Mouse (Mus musculus): ENCODE data around the gene Spats2l. TPM values are rescaled to one million over a fixed set of nuclear protein-coding genes. Genes with fewer than 3 reads are reported as not detected.

The Spats2l gene
- polyA plus RNA-seq (2015; fragmentation: Nextera tagmentation; extraction: Ambion mirVana) = 69.5 and 70.6 TPM in 2 replicates

DNA sequence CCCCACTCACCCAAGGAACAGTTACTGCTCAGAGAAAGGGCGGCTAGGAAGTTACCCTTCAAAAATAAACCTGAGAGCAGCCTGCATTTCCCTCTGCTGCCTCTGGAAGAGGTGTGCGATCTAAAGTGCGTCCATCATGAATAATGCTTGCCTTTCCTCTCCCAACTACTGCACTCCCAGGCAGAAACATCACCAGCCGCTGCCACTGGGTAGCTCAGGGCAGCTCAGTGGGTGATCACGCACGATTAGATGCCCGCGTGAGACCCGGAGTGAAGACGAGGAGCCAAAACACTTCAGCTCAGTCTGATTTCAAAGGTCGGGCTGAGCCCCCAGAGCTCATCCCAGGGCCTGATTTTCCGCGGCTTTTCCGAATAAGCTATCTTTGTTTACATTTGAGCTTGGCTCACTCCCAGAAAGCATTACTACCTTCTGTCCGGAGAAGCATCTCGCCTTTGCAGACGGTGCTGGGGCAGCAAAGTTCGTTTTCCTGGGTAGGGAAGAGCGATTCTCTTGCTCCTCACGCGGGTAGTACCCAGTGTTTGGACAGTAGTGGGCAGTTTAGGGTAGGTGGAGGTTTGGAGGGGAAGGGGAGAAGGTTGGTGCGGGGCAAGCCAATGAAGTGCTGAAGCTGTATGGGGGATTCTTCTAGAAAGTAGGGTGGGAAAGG, at the start of gene Spats2l:
TSS of gene Spats2l (plus strand) at position 162 of the 667 bp plus-strand sequence.
- H3K4me2 ChIP-seq (ENCODE audit: low read length) = peak within 1 kb of the TSS; percentile 80
- H3K27ac ChIP-seq = peak within 1 kb of the TSS; percentile 96
- peak; percentile 58 for ATAC-seq (replicated peaks; ENCODE audit: low FRiP score, low read depth)
- H3K9me3 ChIP-seq (replicated peaks; ENCODE audit: low read length) = no peaks in the 10 kb centered on the region
- peak; percentile 86 for DNase-seq (ENCODE audit: low spot score)
- H3K4me3 ChIP-seq (replicated peaks; ENCODE audit: low read depth, low read length) = peak within 1 kb of the TSS; percentile 94
- TF ChIP-seq CTCF (IDR thresholded peaks at IDR 0.05; ENCODE audit: low read depth) = peak; percentile 53; the same call in 1 of the 2 replicates
- H3K9ac ChIP-seq (ENCODE audit: low read depth, low read length) = peak within 1 kb of the TSS; percentile 95
- no peaks in the 10 kb centered on the region for H3K36me3 ChIP-seq (ENCODE audit: insufficient read depth, low read length)
- whole genome bisulfite sequencing = under 1% methylated on average over 22 of the region's 22 CpGs
- H3K27me3 ChIP-seq (ENCODE audit: insufficient read depth, low read length) = no peaks in the 10 kb centered on the region
- no peaks in the 10 kb centered on the region for H3K4me1 ChIP-seq (replicated peaks; ENCODE audit: insufficient read depth, low read length)

DNA sequence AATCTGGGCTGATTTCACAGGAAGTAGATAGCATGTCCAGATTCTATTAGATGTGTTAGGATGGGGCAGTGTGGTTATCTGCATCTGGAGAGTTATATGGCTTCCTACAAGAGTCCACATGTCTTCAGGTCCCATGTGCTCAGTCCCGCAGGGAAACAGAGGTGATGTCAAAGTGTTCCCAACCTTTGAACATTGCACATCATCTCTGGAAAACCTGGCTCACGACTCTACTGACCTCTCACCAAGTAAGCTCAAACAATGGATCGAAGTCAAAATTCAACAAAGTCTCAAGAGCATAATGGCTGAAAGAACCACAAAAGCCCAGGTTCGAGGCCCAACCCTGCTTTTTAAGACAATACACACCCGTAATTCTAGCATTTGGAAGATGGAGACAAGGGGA, 48.7 kb upstream of the Spats2l start:
- no peak for TF ChIP-seq CTCF (IDR thresholded peaks at IDR 0.05; ENCODE audit: low read depth)
- Histone ChIP-seq H3K27me3 (ENCODE audit: insufficient read depth, low read length) (no peaks in the 10 kb centered on the region), H3K4me3 (replicated peaks; ENCODE audit: low read depth, low read length) (no peak overlapping the region), H3K36me3 (ENCODE audit: insufficient read depth, low read length) (no peaks in the 10 kb centered on the region), H3K4me1 (replicated peaks; ENCODE audit: insufficient read depth, low read length) (no peaks in the 10 kb centered on the region), H3K4me2 (ENCODE audit: low read length) (no peak overlapping the region), H3K27ac (no peak overlapping the region), H3K9me3 (replicated peaks; ENCODE audit: low read length) (no peaks in the 10 kb centered on the region), H3K9ac (ENCODE audit: low read depth, low read length) (no peak overlapping the region)
- ATAC-seq (replicated peaks; ENCODE audit: low FRiP score, low read depth) = no peak
- DNase-seq (ENCODE audit: low spot score) = no peak
- 91% methylated on average over 5 of the region's 5 CpGs for WGBS

DNA sequence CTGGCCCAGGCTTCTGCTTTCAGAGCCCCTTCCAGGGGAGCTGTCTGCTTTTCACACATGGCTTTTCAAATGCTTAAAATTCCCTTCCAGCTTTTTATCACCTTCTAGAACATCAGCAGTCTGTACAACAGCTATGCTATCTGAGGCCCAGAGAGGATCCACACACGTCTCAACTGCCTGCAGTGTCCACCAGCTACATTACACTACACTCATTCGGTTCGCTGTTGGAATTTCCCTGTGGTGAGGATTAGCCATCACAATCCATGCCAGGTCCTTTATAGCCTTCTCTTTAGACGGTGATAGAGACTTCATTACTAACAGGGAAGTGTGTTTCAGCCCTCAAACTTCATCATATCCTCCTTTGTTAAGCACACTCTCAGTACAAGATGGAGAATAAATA, 38.1 kb upstream of the Spats2l start:
- H3K4me1 ChIP-seq (replicated peaks; ENCODE audit: insufficient read depth, low read length) = no peaks in the 10 kb centered on the region
- 0 out of 2 replicates have a peak overlapping the region, but pooled peaks have one; percentile 19 for H3K9ac ChIP-seq (ENCODE audit: low read depth, low read length)
- 64% methylated on average over 4 of the region's 4 CpGs for WGBS
- H3K4me3 ChIP-seq (replicated peaks; ENCODE audit: low read depth, low read length) = no peak overlapping the region
- no peaks in the 10 kb centered on the region for H3K9me3 ChIP-seq (replicated peaks; ENCODE audit: low read length)
- DNase-seq (ENCODE audit: low spot score) (no peak), ATAC-seq (replicated peaks; ENCODE audit: low FRiP score, low read depth) (no peak)
- H3K27ac ChIP-seq = no peak overlapping the region
- H3K27me3 ChIP-seq (ENCODE audit: insufficient read depth, low read length) = no peaks in the 10 kb centered on the region
- H3K36me3 ChIP-seq (ENCODE audit: insufficient read depth, low read length) = no peaks in the 10 kb centered on the region
- TF ChIP-seq CTCF (IDR thresholded peaks at IDR 0.05; ENCODE audit: low read depth) = no peak
- no peak overlapping the region for H3K4me2 ChIP-seq (ENCODE audit: low read length)

DNA sequence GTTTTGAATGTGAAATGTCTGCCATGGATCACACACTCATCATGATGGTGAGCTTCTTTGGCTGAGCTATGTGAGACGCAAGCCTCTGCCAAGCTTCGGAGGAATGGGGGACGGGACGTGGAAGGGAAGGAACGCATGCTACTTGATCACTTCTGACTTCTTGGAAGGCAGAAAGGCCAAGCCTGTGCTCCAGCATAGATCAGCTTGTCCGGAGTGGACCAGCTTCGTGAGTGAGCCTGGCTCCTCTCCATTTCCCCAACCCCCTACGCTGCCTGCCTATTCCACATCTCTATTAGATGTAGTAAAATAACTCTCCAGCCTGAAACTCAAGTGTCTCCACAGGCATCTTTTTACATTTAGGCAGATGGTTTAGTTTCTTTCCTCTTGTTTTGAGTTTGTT, 32.2 kb upstream of the Spats2l start:
- WGBS = 63% methylated on average over 8 of the region's 8 CpGs
- DNase-seq (ENCODE audit: low spot score) = no peak

DNA sequence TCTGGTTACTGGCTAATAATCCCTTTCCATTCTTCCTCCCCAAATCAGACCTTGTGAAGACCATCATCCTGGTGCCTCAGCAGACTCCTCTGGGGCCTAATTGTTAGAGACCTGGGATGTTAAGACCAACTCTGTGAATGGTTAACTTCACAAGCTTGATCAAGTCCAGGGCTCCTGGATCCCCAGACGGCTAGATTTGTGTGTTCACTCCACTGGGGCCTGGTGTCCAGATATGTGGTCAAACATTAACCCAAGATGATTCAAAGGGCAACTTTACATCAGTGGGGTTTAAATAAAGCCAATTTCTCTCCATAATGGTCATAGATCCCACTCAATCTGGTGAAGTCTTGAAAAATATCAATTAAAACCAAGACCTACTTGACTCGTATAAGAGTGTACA, 31.7 kb upstream of the Spats2l start:
- ATAC-seq (replicated peaks; ENCODE audit: low FRiP score, low read depth) = no peak; the same call in 1 of the 2 replicates
- 64% methylated on average over 2 of the region's 2 CpGs for WGBS
- no peak overlapping the region for H3K4me2 ChIP-seq (ENCODE audit: low read length)
- no peak for TF ChIP-seq CTCF (IDR thresholded peaks at IDR 0.05; ENCODE audit: low read depth)
- H3K27me3 ChIP-seq (ENCODE audit: insufficient read depth, low read length) = no peaks in the 10 kb centered on the region
- 0 out of 2 replicates have a peak, but pooled peaks cover 3% of the 10 kb centered on the region for H3K4me1 ChIP-seq (replicated peaks; ENCODE audit: insufficient read depth, low read length)
- no peak overlapping the region for H3K4me3 ChIP-seq (replicated peaks; ENCODE audit: low read depth, low read length)
- no peak overlapping the region for H3K9ac ChIP-seq (ENCODE audit: low read depth, low read length)
- no peak overlapping the region for H3K27ac ChIP-seq
- H3K36me3 ChIP-seq (ENCODE audit: insufficient read depth, low read length) = no peaks in the 10 kb centered on the region
- DNase-seq (ENCODE audit: low spot score) = peak; percentile 12
- H3K9me3 ChIP-seq (replicated peaks; ENCODE audit: low read length) = no peaks in the 10 kb centered on the region

More for the DNA sequence above, 32.2 kb upstream of the Spats2l start:
- H3K27ac ChIP-seq = no peak overlapping the region
- no peaks in the 10 kb centered on the region for H3K36me3 ChIP-seq (ENCODE audit: insufficient read depth, low read length)
- H3K9me3 ChIP-seq (replicated peaks; ENCODE audit: low read length) = no peaks in the 10 kb centered on the region
- ATAC-seq (replicated peaks; ENCODE audit: low FRiP score, low read depth) = no peak
- no peak for TF ChIP-seq CTCF (IDR thresholded peaks at IDR 0.05; ENCODE audit: low read depth)
- 0 out of 2 replicates have a peak, but pooled peaks cover 3% of the 10 kb centered on the region for H3K4me1 ChIP-seq (replicated peaks; ENCODE audit: insufficient read depth, low read length)
- no peaks in the 10 kb centered on the region for H3K27me3 ChIP-seq (ENCODE audit: insufficient read depth, low read length)
- no peak overlapping the region for H3K4me2 ChIP-seq (ENCODE audit: low read length)
- no peak overlapping the region for H3K9ac ChIP-seq (ENCODE audit: low read depth, low read length)
- H3K4me3 ChIP-seq (replicated peaks; ENCODE audit: low read depth, low read length) = no peak overlapping the region

DNA sequence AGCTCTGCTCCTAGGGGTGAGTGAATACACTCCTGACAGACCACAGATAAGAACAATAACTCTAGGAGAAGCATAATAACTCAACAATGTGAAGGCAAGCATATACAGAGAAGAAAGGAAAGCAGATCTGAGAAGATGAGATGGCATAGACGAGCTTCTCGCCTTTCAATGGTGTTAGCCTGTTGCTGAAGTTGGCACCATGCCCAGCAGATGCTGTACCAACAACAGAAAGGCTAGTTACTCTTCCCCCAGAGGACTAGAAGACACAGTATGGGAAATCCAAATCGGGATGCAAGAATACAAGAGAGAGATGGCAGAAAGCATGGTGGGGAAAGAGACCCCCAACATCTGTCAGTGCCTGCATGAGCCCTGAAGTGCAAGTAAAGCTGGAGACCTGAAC, 22.2 kb upstream of the Spats2l start:
- H3K9ac ChIP-seq (ENCODE audit: low read depth, low read length) = no peak overlapping the region
- 56% methylated on average over 3 of the region's 3 CpGs for WGBS
- H3K9me3 ChIP-seq (replicated peaks; ENCODE audit: low read length) = no peaks in the 10 kb centered on the region
- ATAC-seq (replicated peaks; ENCODE audit: low FRiP score, low read depth) (no peak), DNase-seq (ENCODE audit: low spot score) (no peak)
- H3K36me3 ChIP-seq (ENCODE audit: insufficient read depth, low read length) = no peaks in the 10 kb centered on the region
- no peak overlapping the region for H3K4me3 ChIP-seq (replicated peaks; ENCODE audit: low read depth, low read length)
- H3K4me2 ChIP-seq (ENCODE audit: low read length) = no peak overlapping the region
- H3K27me3 ChIP-seq (ENCODE audit: insufficient read depth, low read length) = no peaks in the 10 kb centered on the region
- H3K27ac ChIP-seq = no peak overlapping the region
- no peaks in the 10 kb centered on the region for H3K4me1 ChIP-seq (replicated peaks; ENCODE audit: insufficient read depth, low read length)
- no peak for TF ChIP-seq CTCF (IDR thresholded peaks at IDR 0.05; ENCODE audit: low read depth)
